Mouse (Mus musculus) lung, embryonic 16.5 days (tissue): ENCODE results near the gene Proca1. TPM values are rescaled to one million over a fixed set of nuclear protein-coding genes. Genes with fewer than 3 reads are reported as not detected.

Source experiments
- ATAC-seq: fragments of 200-750 bp; cut with Nextera tagmentation; 2 replicates; pipeline ENCODE4 v1.8.0; 2017; ENCODE audit warnings: low read depth, mild to moderate bottlenecking, moderate library complexity
- H3K27ac ChIP-seq: fragments of 300-500 bp; sonication (generic); 2 replicates; pipeline ENCODE4 v1.5.1; 2014; ENCODE audit warnings: mild to moderate bottlenecking, control low read depth, low read length
- H3K27me3 ChIP-seq: fragments of 300-500 bp; sonication (generic); 2 replicates; pipeline ENCODE4 v1.6.1; 2014; ENCODE audit warnings: low read depth, low read length, mixed read lengths; ENCODE audit not compliant: control insufficient read depth, insufficient read depth
- H3K36me3 ChIP-seq: fragments of 300-500 bp; sonication (generic); 2 replicates; pipeline ENCODE4 v1.6.1; 2014; ENCODE audit warnings: low read length; ENCODE audit not compliant: control insufficient read depth, insufficient read depth
- H3K4me1 ChIP-seq: fragments of 300-500 bp; sonication (generic); replicated peaks from 2 replicates; pipeline ENCODE4 v1.6.1; 2014; ENCODE audit warnings: low read length, mixed read lengths; ENCODE audit not compliant: control insufficient read depth, insufficient read depth
- H3K4me2 ChIP-seq: fragments of 300-500 bp; sonication (generic); 2 replicates; pipeline ENCODE4 v1.6.1; 2014; ENCODE audit warnings: low read depth, low read length, control low read depth
- H3K4me3 ChIP-seq: fragments of 300-500 bp; sonication (generic); 2 replicates; pipeline ENCODE4 v1.5.1; 2014; ENCODE audit warnings: mild to moderate bottlenecking, low read length, control low read depth
- H3K9ac ChIP-seq: fragments of 300-500 bp; sonication (generic); 2 replicates; pipeline ENCODE4 v1.6.1; 2014; ENCODE audit warnings: low read length, control low read depth
- H3K9me3 ChIP-seq: fragments of 300-500 bp; sonication (generic); 2 replicates; pipeline ENCODE4 v1.6.1; 2016; ENCODE audit warnings: low read length; ENCODE audit not compliant: control insufficient read depth
- WGBS: fragments of 180-500 bp; shearing (Covaris S2); extraction: QIAGEN DNeasy Blood & Tissue Kit; methylation state at CpG from one replicate; pipeline ENCODE4 v1.1.7; 2014; 5-methylcytosine and 5-hydroxymethylcytosine counted together
- microRNA-seq: library from miRNA; unstranded; fragments of <30 nt; microRNA quantifications from one replicate; pipeline ENCODE4, GENCODE M21; 2016
- polyA plus RNA-seq: library from polyadenylated mRNA; unstranded; fragments of >200 nt; fragmentation: Nextera tagmentation; extraction: Ambion mirVana; gene quantifications from 2 replicates; pipeline ENCODE4 v1.2.1, GENCODE M21; 2015

Proca1 gene
- polyA plus RNA-seq, 1 experiment from 2014 or later: 6.8 TPM

- no peak for ATAC-seq
Measured at GRCm38 (mm10) chr11:78245261-78245626, 52.1 kb downstream of the Proca1 start.

DNA sequence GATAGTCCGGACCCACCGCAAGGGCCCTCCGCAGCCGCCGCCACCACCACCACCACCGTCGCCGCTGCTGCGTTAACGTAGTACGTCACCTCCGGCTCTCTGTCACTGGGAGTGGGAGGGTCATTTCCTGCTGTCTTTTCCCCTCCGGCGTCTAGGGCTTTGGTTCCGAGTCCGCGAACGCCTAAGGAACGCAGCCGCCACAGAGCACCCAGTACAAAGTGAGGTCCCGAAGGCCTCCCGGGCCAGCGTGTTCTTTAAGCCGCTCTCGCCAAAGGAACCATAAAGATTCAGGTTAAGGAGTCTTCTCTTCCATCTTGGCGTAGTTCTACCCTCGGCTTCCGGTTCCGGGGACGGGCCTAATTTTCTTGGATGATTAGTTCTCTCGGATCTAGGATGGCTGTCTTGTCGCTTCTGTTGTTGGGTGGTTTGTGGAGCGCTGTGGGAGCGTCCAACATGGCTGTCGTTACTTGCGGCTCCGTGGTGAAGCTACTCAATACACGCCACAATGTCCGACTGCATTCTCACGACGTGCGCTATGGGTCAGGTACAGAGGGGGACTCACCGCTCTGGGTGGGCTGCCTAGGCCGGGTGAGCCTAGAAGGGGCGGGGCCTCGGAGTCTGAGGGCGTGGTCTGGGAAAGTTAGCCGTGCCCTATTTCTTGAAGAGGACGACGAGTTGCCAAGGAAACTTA lies 52.6 kb downstream of the Proca1 start, which contains the start of the genes Sdf2 and Supt6:
Sdf2 (plus strand) TSS at position 120 of the 691 bp plus-strand sequence.
Supt6 (minus strand) TSS at position 361 of the 691 bp plus-strand sequence.
- under 1% methylated on average over 50 of the region's 50 CpGs for WGBS
- no peaks in the 10 kb centered on the region for H3K9me3 ChIP-seq
- H3K27me3 ChIP-seq: no peaks in the 10 kb centered on the region
- H3K4me1 ChIP-seq: peaks cover 22% of the 10 kb centered on the region
- H3K4me3 ChIP-seq: peak within 1 kb of the TSS; percentile 83
- peak within 1 kb of the TSS; percentile 82 for H3K4me2 ChIP-seq
- peaks cover 5% of the 10 kb centered on the region for H3K36me3 ChIP-seq
- peak within 1 kb of the TSS; percentile 92 for H3K27ac ChIP-seq
- ATAC-seq: peak; percentile 94
- H3K9ac ChIP-seq: peak within 1 kb of the TSS; percentile 92

More at GRCm38 (mm10) chr11:78245261-78245626, 52.1 kb downstream of the Proca1 start:
- Histone ChIP-seq H3K9me3 (no peaks in the 10 kb centered on the region), H3K4me2 (peak overlapping the region; percentile 82), H3K27ac (peak overlapping the region; percentile 92), H3K27me3 (no peaks in the 10 kb centered on the region), H3K4me1 (peaks cover 22% of the 10 kb centered on the region), H3K9ac (peak overlapping the region; percentile 92), H3K36me3 (peaks cover 3% of the 10 kb centered on the region; the same call in 1 of the 2 replicates), H3K4me3 (peak overlapping the region; percentile 83)
- under 1% methylated on average over 19 of the region's 19 CpGs for WGBS

GRCm38 (mm10) chr11:78246318-78247011 lies 53.3 kb downstream of the Proca1 start:
- Histone ChIP-seq H3K4me2 (peak overlapping the region; percentile 82), H3K27me3 (no peaks in the 10 kb centered on the region), H3K4me1 (peaks cover 22% of the 10 kb centered on the region), H3K9me3 (no peaks in the 10 kb centered on the region), H3K27ac (peak overlapping the region; percentile 92), H3K4me3 (peak overlapping the region; percentile 83), H3K36me3 (peaks cover 9% of the 10 kb centered on the region), H3K9ac (peak overlapping the region; percentile 92; the same call in 1 of the 2 replicates)
- ATAC-seq: no peak
- WGBS: 29% methylated on average over 7 of the region's 7 CpGs

DNA sequence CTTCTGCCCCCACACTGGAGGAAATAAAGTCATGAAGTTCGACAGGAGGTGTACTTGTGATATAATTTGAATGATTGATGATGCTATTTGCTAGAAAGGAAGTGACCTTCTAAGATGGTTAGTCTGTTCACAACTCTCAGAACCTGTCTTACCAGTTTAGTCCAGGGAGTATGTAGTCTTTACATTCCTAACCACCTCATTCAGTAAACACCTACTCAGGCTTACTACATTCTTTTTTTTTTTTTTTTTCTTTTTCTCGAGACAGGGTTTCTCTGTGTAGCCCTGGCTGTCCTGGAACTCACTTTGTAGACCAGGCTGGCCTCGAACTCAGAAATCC lies 53.8 kb downstream of the Proca1 start:
- no peaks in the 10 kb centered on the region for H3K9me3 ChIP-seq
- no peak for ATAC-seq
- no peak overlapping the region for H3K9ac ChIP-seq
- peaks cover 9% of the 10 kb centered on the region for H3K36me3 ChIP-seq
- peaks cover 22% of the 10 kb centered on the region for H3K4me1 ChIP-seq
- H3K4me2 ChIP-seq: peak overlapping the region; percentile 82
- H3K27ac ChIP-seq: peak overlapping the region; percentile 54
- no peaks in the 10 kb centered on the region for H3K27me3 ChIP-seq
- 39% methylated on average over 3 of the region's 3 CpGs for WGBS
- H3K4me3 ChIP-seq: peak overlapping the region; percentile 83

DNA sequence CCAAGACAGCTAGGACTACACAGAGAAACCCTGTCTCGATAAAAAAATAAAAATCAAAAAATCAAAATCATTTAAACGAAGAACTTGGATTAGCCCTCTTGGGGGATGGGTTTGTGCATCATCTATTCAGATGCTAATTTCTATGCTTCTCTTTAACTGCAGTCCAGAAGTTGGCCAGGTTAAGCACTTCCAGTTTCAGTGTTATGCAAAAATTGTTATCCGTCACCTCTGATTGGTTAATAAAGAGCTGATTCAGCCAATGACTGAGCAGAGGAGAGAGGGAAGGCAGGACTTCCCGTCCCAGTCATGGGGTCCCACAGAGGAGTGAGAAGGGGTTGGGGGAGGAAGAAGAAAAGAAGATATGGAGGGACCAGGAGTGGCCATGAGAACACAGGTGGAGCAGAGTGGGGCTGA lies 54.5 kb downstream of the Proca1 start:
- H3K4me2 ChIP-seq: peak overlapping the region; percentile 82; the same call in 1 of the 2 replicates

More for the DNA sequence above, 54.5 kb downstream of the Proca1 start:
- no peak overlapping the region for H3K9ac ChIP-seq
- no peak overlapping the region for H3K27ac ChIP-seq
- peaks cover 12% of the 10 kb centered on the region for H3K36me3 ChIP-seq
- H3K9me3 ChIP-seq: no peaks in the 10 kb centered on the region
- no peak for ATAC-seq
- 68% methylated on average over 4 of the region's 4 CpGs for whole genome bisulfite sequencing
- no peaks in the 10 kb centered on the region for H3K27me3 ChIP-seq
- 0 out of 2 replicates have a peak overlapping the region, but pooled peaks have one; percentile 12 for H3K4me3 ChIP-seq
- H3K4me1 ChIP-seq: peaks cover 22% of the 10 kb centered on the region

Small RNAs within 50 kb of the gene (microRNA-seq; reads per million reads assigned to microRNA genes)
- gene Mir7653: 0.99 reads per million

Other genes with a start within 250 kb of the Proca1 start
- 13.8 and 13.9 TPM in 2 replicates for gene Phf12, start 210.6 kb upstream of the Proca1 start, polyA plus RNA-seq
- 14.5 and 15.3 TPM in 2 replicates for gene Dhrs13, start 161.1 kb upstream of the Proca1 start, polyA plus RNA-seq
- 67.6 and 70.0 TPM in 2 replicates for gene Flot2, start 155.5 kb upstream of the Proca1 start, polyA plus RNA-seq
- gene Eral1, start 113.0 kb upstream of the Proca1 start, polyA plus RNA-seq: 35.0 and 35.1 TPM in 2 replicates
- gene Fam222b, start 98.7 kb upstream of the Proca1 start, polyA plus RNA-seq: 13.6 and 17.1 TPM in 2 replicates
- 84.2 and 96.3 TPM in 2 replicates for gene Traf4, start 27.8 kb upstream of the Proca1 start, polyA plus RNA-seq
- gene Nek8, start 16.7 kb upstream of the Proca1 start, polyA plus RNA-seq: 20.6 and 22.3 TPM in 2 replicates
- 24.4 and 25.9 TPM in 2 replicates for gene Tlcd1, start 16.7 kb upstream of the Proca1 start, polyA plus RNA-seq
- gene Rpl23a, start 9.8 kb upstream of the Proca1 start, polyA plus RNA-seq: 1,346 and 1,426 TPM in 2 replicates
- gene Rab34, start 5.0 kb upstream of the Proca1 start, polyA plus RNA-seq: 117 and 129 TPM in 2 replicates
- 81.9 and 84.7 TPM in 2 replicates for gene Sdf2, start 52.4 kb downstream of the Proca1 start, polyA plus RNA-seq
- gene Supt6, start 52.6 kb downstream of the Proca1 start, polyA plus RNA-seq: 24.6 and 26.2 TPM in 2 replicates
- gene 2610507B11Rik, start 68.4 kb downstream of the Proca1 start, polyA plus RNA-seq: 59.5 and 63.5 TPM in 2 replicates
- gene BC030499, start 97.4 kb downstream of the Proca1 start, polyA plus RNA-seq: 0.13 and 0.35 TPM in 2 replicates
- gene Spag5, start 108.1 kb downstream of the Proca1 start, polyA plus RNA-seq: 44.9 and 46.7 TPM in 2 replicates
- gene Aldoc, start 129.6 kb downstream of the Proca1 start, polyA plus RNA-seq: 8.9 and 12.1 TPM in 2 replicates
- 81.8 and 84.8 TPM in 2 replicates for gene Pigs, start 135.0 kb downstream of the Proca1 start, polyA plus RNA-seq
- 26.6 and 27.2 TPM in 2 replicates for gene Unc119, start 150.1 kb downstream of the Proca1 start, polyA plus RNA-seq
- 0.77 and 1.2 TPM in 2 replicates for gene Foxn1, start 193.2 kb downstream of the Proca1 start, polyA plus RNA-seq
- gene Slc13a2, start 228.8 kb downstream of the Proca1 start, polyA plus RNA-seq: 0.15 and 0.47 TPM in 2 replicates